Mouse (Mus musculus): Measurements from ENCODE around the gene Pdlim5.

DNA sequence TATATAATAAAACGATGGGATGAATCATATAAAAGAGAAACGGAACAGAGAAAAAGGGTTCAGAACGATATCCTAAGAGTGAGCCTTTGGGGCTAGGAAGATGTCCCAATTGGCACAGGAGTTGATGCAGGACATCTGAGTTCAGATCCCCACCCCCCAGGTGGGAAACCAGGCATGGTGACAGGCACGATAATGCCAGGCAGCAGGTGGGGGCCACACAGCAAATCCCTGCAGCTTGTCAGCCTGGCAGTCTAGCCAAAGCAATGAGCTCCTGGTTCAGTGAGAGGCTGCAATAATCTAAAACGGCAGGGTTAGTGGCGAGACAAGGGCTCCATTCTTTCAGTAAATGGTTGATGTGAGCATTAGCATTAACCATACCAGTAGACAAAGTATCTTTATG, 33.4 kb downstream of the Pdlim5 start:
- TF ChIP-seq POLR2A (IDR thresholded peaks at IDR 0.05; ENCODE audit: low read depth, low read length) (no peak), CTCF (IDR thresholded peaks at IDR 0.05; ENCODE audit: borderline replicate concordance, insufficient read depth, low read length) (no peak)

Data from embryonic fibroblast, embryonic 13.5 days (primary cell).